Mouse (Mus musculus): ENCODE measurements around the gene Cpvl.

Gene Cpvl

GRCm38 (mm10) chr6:53971729-53972128, 6.7 kb downstream of the Cpvl start:
- DNase-seq (ENCODE audit: low read depth), result no peak

GRCm38 (mm10) chr6:53969081-53969480, 9.4 kb downstream of the Cpvl start:
- DNase-seq (ENCODE audit: low read depth), result no peak

- no peak for DNase-seq (ENCODE audit: low read depth)
Measured at GRCm38 (mm10) chr6:53968550-53968949, 9.9 kb downstream of the Cpvl start.

DNA sequence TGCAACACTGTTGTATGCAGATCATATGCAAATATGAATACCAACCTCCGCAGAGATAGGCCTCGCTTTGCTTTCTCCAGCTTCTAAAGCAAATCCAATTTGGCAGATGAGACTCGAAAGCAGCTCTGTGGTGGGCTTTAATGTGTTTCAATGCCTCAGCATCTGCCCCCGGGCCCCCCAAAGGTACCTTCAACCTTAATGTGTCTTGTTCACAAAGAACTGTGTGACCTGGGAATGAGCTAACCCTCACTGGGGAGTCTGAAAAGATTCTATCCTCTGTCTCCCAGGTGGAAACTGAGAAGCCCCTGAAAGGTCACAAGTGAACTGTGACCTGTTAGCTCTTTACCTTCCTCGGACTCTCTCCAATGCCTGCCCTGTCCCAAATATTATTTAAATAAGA, 11.9 kb downstream of the Cpvl start:
- no peak for DNase-seq (ENCODE audit: low read depth)

DNA sequence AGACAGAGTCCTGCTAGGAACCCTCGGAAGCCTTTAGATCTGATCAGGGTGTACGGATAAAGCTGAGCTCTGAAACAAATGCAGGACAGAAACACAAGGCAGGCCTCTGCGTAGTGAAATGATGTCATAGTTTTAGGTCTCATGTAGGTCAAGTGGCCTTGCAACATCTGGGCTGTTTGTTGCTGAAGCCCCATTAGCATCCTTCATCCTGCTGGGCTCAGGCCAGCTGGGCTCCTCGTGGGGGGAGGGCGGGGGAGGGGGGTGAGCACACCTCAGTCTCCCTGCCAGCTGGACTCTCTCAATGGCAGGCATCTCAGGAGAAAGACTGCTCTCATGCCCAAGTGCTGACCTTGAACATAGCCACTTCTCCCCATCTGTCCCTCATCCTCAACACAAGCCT, 12.6 kb downstream of the Cpvl start:
- no peak for DNase-seq (ENCODE audit: low read depth)

GRCm38 (mm10) chr6:53963906-53964496, 14.5 kb downstream of the Cpvl start:
- DNase-seq (ENCODE audit: low read depth), result no peak

GRCm38 (mm10) chr6:53962006-53962405, 16.5 kb downstream of the Cpvl start:
- no peak for DNase-seq (ENCODE audit: low read depth)

- DNase-seq (ENCODE audit: low read depth), result no peak
Measured at GRCm38 (mm10) chr6:53959826-53960225, 18.6 kb downstream of the Cpvl start.

DNA sequence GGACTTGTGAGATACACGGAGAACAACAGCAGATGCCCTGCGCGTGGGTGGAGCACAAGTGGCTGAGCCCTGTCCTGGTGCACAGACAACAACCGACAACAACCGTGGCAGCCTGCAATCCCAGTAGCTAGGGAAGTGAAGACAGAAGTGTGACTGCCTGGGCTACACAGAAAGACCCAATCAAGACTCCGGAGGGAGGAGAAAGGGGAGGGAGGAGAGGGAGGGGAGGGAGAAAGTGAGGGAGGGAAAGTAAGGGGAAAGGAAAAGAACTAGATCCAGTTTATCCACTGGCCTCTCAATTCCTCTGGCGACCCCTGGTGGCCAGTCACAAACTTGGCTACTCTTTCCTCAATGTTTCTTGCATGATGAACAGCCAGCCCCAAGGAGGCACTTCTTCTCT, 20.1 kb downstream of the Cpvl start:
- DNase-seq (ENCODE audit: low read depth), result peak; percentile 17

- DNase-seq (ENCODE audit: low read depth), result no peak
Measured at GRCm38 (mm10) chr6:53956513-53956912, 22.0 kb downstream of the Cpvl start.

DNA sequence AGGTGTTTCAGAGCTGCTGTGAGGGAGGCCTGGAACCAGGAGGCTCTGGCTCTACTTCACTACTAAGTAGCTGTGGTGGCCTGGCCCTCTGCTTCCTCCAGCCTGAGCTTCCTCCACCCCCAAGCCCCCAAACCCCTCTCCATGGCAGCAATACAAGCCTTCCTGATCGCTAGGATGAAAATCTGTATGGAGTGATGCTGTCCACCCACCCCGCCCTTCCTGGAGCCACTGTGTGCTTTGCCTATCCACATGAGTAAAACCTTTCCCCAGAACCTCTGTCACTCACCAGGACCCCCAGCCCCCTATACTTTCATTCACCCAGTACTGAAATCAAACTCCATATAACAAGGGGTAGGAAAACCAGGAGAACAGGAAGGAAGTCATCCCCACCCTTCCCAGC, 22.6 kb downstream of the Cpvl start:
- no peak for DNase-seq (ENCODE audit: low read depth)

GRCm38 (mm10) chr6:53955271-53955670, 23.2 kb downstream of the Cpvl start:
- no peak for DNase-seq (ENCODE audit: low read depth)

DNA sequence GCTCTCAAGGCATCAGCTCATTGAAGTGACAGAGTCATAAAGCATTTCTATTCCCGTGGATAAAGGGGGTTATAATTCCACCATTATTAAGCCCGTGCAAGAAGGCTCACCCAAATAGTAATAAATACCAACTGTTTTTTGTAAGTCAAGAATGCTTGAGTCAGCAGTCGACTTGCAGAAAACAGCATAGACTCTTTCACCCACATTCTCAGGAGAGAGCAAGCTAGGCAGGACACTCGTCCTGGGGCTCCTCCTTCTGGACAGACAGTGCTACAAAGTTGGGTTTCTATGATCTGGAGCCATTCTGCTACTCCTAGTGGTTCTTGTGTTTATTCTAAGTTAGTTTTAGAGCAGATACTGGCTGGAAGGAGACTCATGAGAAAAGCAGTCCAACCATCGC, 24.4 kb downstream of the Cpvl start:
- DNase-seq (ENCODE audit: low read depth), result no peak

- DNase-seq (ENCODE audit: low read depth), result no peak
Measured at GRCm38 (mm10) chr6:53953348-53953747, 25.1 kb downstream of the Cpvl start.

DNA sequence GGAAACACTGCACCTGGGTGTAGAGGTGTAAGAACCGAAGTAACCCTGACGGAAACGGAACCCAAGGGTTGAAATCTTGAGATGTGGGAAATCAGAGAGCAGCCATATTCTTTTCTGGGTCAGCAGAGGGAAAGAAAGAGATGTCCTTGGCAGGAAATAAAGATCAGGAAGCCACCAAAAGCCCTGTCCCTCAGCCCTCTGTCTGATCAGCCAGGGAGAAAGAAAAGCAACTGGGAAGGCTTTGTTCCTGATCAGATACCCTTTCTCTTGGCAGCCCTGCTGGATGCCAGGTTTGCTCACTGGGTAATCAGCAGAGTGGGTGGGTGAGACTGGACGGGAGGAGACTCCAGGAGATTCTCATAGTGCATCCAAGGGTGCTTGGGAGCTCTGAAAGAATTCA, 27.1 kb downstream of the Cpvl start:
- DNase-seq (ENCODE audit: low read depth), result no peak

GRCm38 (mm10) chr6:53950876-53951275, 27.6 kb downstream of the Cpvl start:
- DNase-seq (ENCODE audit: low read depth), result no peak

GRCm38 (mm10) chr6:53948388-53949035, 30.0 kb downstream of the Cpvl start:
- DNase-seq (ENCODE audit: low read depth), result no peak

GRCm38 (mm10) chr6:53944887-53945286, 33.6 kb downstream of the Cpvl start:
- no peak for DNase-seq (ENCODE audit: low read depth)

- DNase-seq (ENCODE audit: low read depth), result no peak
Measured at GRCm38 (mm10) chr6:53944417-53944816, 34.1 kb downstream of the Cpvl start.

DNA sequence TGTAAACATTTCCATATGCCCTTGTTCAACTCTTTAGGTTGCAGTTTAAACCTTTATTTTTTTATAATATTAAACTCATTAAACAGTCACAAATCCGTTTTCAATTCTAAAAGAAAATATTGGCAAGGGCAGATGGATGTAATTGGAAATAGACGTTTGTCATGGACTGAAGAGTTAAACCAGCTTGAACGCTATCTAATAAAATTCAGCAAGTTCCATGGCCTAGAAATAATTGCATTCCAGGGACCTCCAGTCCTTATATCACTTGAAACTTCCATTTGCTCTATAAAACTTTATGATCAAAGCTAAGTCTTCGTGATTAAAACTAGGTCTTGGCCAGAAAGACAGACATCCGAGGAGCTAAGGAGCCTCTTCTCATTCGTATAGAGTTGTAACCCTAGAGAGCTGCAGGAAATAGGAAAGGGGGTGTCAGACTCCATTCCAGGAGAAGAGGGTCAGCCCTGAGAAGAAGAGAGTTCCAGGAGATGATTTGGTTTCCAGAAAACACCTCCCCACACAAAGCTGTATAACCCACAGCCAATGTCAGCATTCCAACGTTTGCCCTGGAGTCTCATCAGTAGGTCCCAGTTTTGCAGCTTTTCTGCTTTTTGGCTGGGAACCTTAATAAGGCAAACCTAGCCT, 36.2 kb downstream of the Cpvl start:
- no peak for DNase-seq (ENCODE audit: low read depth)

DNA sequence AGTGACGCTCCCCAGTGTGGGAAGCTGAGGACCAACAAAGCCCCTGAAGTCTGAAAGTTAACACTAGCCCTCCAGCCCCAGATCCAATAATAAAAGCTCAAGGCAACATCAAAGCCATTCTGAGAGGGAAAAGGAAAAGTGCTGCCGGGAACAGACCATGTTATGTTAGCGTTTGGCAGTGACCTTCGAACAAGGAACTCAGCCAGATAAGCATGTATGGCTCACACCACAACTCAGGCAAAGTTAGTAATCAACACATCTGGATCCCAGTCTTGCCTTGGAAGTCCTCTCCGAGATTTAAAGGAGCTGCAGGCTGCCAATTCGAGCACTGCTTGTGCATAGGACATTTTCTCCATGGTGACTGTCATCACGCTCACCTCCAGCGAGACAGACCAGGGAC, 38.7 kb downstream of the Cpvl start:
- DNase-seq (ENCODE audit: low read depth), result no peak

- no peak for DNase-seq (ENCODE audit: low read depth)
Measured at GRCm38 (mm10) chr6:53938942-53939341, 39.5 kb downstream of the Cpvl start.

Data from fibroblast of lung, adult 2 months (primary cell).